Mouse (Mus musculus) G1E (cell line): ENCODE data around the gene Rab43.

Experiments used
- CTCF ChIP-seq: IDR thresholded peaks from 2 replicates; pipeline ENCODE4 v1.5.1; 2012; ENCODE audit warnings: low read depth, low read length, inconsistent platforms, mixed read lengths
- GATA1 ChIP-seq: IDR thresholded peaks from 2 replicates; pipeline ENCODE4 v1.6.1; 2012; ENCODE audit warnings: borderline replicate concordance, low read length, inconsistent platforms, mixed read lengths
- GATA2 ChIP-seq: IDR thresholded peaks from 2 replicates; pipeline ENCODE4 v1.6.1; 2012; ENCODE audit warnings: low read depth, low read length, inconsistent platforms, borderline replicate concordance
- POLR2AphosphoS5 ChIP-seq: IDR thresholded peaks from 2 replicates; pipeline ENCODE4 v1.6.1; 2012; ENCODE audit warnings: low read depth, low read length, inconsistent platforms; ENCODE audit not compliant: insufficient replicate concordance
- TAL1 ChIP-seq: conservative IDR thresholded peaks from 2 replicates; pipeline ENCODE4 v1.6.1; 2012; ENCODE audit warnings: low read depth, low read length, inconsistent platforms, mixed read lengths

DNA sequence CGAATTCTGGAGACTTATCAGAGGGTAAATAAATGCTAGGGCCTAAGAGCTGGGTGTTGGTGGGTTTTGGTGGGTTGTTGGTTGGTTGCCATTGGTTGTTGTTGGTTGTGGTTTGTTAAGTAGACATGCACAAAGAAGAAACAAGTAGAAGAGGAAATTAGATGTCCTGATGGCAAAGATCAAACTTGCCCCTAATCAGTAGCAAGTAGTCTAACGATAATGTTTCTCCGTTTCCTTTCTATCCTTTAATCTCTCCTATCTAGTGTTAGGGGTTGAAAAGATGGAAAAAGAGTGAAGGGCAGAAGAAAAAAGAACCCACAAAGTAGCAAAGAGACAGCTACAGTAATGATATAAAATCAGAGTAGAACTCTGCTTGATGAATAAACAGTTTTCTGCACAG, 67.3 kb downstream of the Rab43 start:
- TF ChIP-seq CTCF (no peak), GATA1 (no peak), POLR2AphosphoS5 (no peak), TAL1 (no peak), GATA2 (no peak)
